Mouse (Mus musculus) neural tube, embryonic 10.5 days (tissue): ENCODE data around the gene Styx.

Experiments
- DNase-seq: peaks from one replicate; pipeline ENCODE4 v3.0.0-alpha.2; 2017; ENCODE audit warnings: low spot score; ENCODE audit errors: extremely low spot score

Gene Styx

GRCm38 (mm10) chr14:45350931-45351859, at the start of gene Styx:
Gene Styx, plus strand, starts transcription at chr14:45351093.
- DNase-seq, result peak; percentile 95

GRCm38 (mm10) chr14:45303939-45304338, 47.0 kb upstream of the Styx start:
- no peak for DNase-seq

- no peak for DNase-seq
These were observed 46.5 kb upstream of the Styx start for GRCm38 (mm10) chr14:45304389-45304788.

- DNase-seq, result no peak
These were observed 45.0 kb upstream of the Styx start for GRCm38 (mm10) chr14:45305852-45306251.

GRCm38 (mm10) chr14:45307630-45308328, 43.1 kb upstream of the Styx start:
- no peak for DNase-seq

GRCm38 (mm10) chr14:45309646-45310045, 41.2 kb upstream of the Styx start:
- no peak for DNase-seq

- no peak for DNase-seq
These were observed 40.8 kb upstream of the Styx start for GRCm38 (mm10) chr14:45310101-45310500.

- DNase-seq, result no peak
These were observed 34.0 kb upstream of the Styx start for GRCm38 (mm10) chr14:45316927-45317326.

GRCm38 (mm10) chr14:45317921-45318411, 32.9 kb upstream of the Styx start:
- peak; percentile 71 for DNase-seq

- DNase-seq, result peak; percentile 80
These were observed 32.3 kb upstream of the Styx start, which contains the start of gene Ero1l for GRCm38 (mm10) chr14:45318426-45319236. Gene Ero1l, minus strand, starts transcription at chr14:45318771.

GRCm38 (mm10) chr14:45319237-45319610, 31.7 kb upstream of the Styx start:
- no peak for DNase-seq

- DNase-seq, result no peak
These were observed 30.8 kb upstream of the Styx start for GRCm38 (mm10) chr14:45320111-45320510.

- no peak for DNase-seq
These were observed 29.8 kb upstream of the Styx start for GRCm38 (mm10) chr14:45321067-45321466.

GRCm38 (mm10) chr14:45321622-45322021, 29.3 kb upstream of the Styx start:
- no peak for DNase-seq

GRCm38 (mm10) chr14:45322450-45322849, 28.4 kb upstream of the Styx start:
- no peak for DNase-seq

GRCm38 (mm10) chr14:45323320-45323719, 27.6 kb upstream of the Styx start:
- DNase-seq, result no peak

- no peak for DNase-seq
These were observed 25.4 kb upstream of the Styx start for GRCm38 (mm10) chr14:45325471-45325870.

- no peak for DNase-seq
These were observed 22.7 kb upstream of the Styx start for GRCm38 (mm10) chr14:45328072-45328713.

- DNase-seq, result no peak
These were observed 21.8 kb upstream of the Styx start for GRCm38 (mm10) chr14:45329018-45329588.

GRCm38 (mm10) chr14:45329589-45330181, 21.2 kb upstream of the Styx start, which contains the start of gene Psmc6:
Gene Psmc6, plus strand, starts transcription at chr14:45329788.
- peak; percentile 93 for DNase-seq
